Mouse (Mus musculus) CH12.LX (cell line): ENCODE measurements around the gene Prss12. TPM values are rescaled to one million over a fixed set of nuclear protein-coding genes. Genes with fewer than 3 reads are reported as not detected.

ENCODE experiments used
- DNase-seq: peaks from one replicate; pipeline ENCODE4 v3.0.0-alpha.2; 2013; ENCODE audit errors: extremely low read depth
- H3K27ac ChIP-seq: 2 replicates; pipeline ENCODE4 v1.5.1; 2012; ENCODE audit warnings: low read depth, mild to moderate bottlenecking, control low read depth, moderate library complexity; ENCODE audit not compliant: insufficient read depth
- H3K27me3 ChIP-seq: replicated peaks from 2 replicates; pipeline ENCODE3; 2012; ENCODE audit warnings: inconsistent platforms
- H3K36me3 ChIP-seq, 2 experiments: replicated peaks in 1 of 2; 2 replicates each; pipeline versions ENCODE3 to v1.6.1; 2012; ENCODE audit warnings: inconsistent platforms in 1 of 2, low read length in 1 of 2, mild to moderate bottlenecking in 1 of 2, mixed read lengths in 1 of 2, moderate library complexity in 1 of 2; ENCODE audit not compliant: control insufficient read depth in 1 of 2, insufficient read depth in 1 of 2
- H3K4me1 ChIP-seq, 2 experiments: 2 replicates each; pipeline ENCODE4 v1.6.1; 2012; ENCODE audit warnings: inconsistent platforms in 1 of 2, moderate library complexity in 1 of 2; ENCODE audit not compliant: insufficient read depth in 2 of 2, control insufficient read depth in 1 of 2
- H3K4me2 ChIP-seq: 2 replicates; pipeline ENCODE4 v1.6.1; 2012; ENCODE audit warnings: low read depth, mild to moderate bottlenecking, control low read depth; ENCODE audit not compliant: poor library complexity, insufficient read depth, severe bottlenecking
- H3K4me3 ChIP-seq, 3 experiments: fragments of 150-350 bp in 1 of 3; sonication (generic) in 1 of 3; replicated peaks in 1 of 3; 2 replicates each; pipeline versions ENCODE3 to v1.5.1; 2011 to 2012; ENCODE audit warnings: low read depth in 2 of 3, low read length in 2 of 3, mild to moderate bottlenecking in 2 of 3, moderate library complexity in 2 of 3, control low read depth in 1 of 3, improper control_type of control experiment in 1 of 3, inconsistent platforms in 1 of 3, mixed read lengths in 1 of 3; ENCODE audit not compliant: poor library complexity in 1 of 3
- H3K79me2 ChIP-seq: replicated peaks from 2 replicates; pipeline ENCODE4 v1.6.1; 2012; ENCODE audit warnings: mild to moderate bottlenecking, moderate library complexity; ENCODE audit not compliant: control insufficient read depth, poor library complexity, insufficient read depth, severe bottlenecking; ENCODE audit errors: extremely low read depth
- H3K9ac ChIP-seq: 2 replicates; pipeline ENCODE4 v1.6.1; 2012; ENCODE audit warnings: low read depth, mild to moderate bottlenecking, control low read depth, moderate library complexity; ENCODE audit not compliant: insufficient read depth
- H3K9me3 ChIP-seq: replicated peaks from 2 replicates; pipeline ENCODE3; 2012; ENCODE audit warnings: low read length, inconsistent platforms, mixed read lengths
- BHLHE40 ChIP-seq: IDR thresholded peaks from 2 replicates; pipeline ENCODE4 v1.6.1; 2011; ENCODE audit warnings: mild to moderate bottlenecking, low read depth, low read length, improper control_type of control experiment
- CHD1 ChIP-seq: IDR thresholded peaks from 2 replicates; pipeline ENCODE4 v1.6.1; 2012; ENCODE audit warnings: low read depth, low read length, improper control_type of control experiment, inconsistent platforms
- CHD2 ChIP-seq: IDR thresholded peaks from 2 replicates; pipeline ENCODE4 v1.6.1; 2011; ENCODE audit warnings: low read length, improper control_type of control experiment
- CTCF ChIP-seq, 2 experiments: IDR thresholded peaks in 1 of 2; conservative IDR thresholded peaks in 1 of 2; 2 replicates each; pipeline ENCODE4 v1.5.1; 2011 to 2012; ENCODE audit warnings: low read depth in 2 of 2, low read length in 2 of 2, improper control_type of control experiment in 1 of 2, inconsistent platforms in 1 of 2, mild to moderate bottlenecking in 1 of 2, moderate library complexity in 1 of 2
- EP300 ChIP-seq: IDR thresholded peaks from 2 replicates; pipeline ENCODE4 v1.6.1; 2011; ENCODE audit warnings: low read length, improper control_type of control experiment
- HCFC1 ChIP-seq: IDR thresholded peaks from 2 replicates; pipeline ENCODE4 v1.6.1; 2012; ENCODE audit warnings: low read depth, mild to moderate bottlenecking, inconsistent platforms, low read length, improper control_type of control experiment
- IRF4 ChIP-seq: IDR thresholded peaks from 2 replicates; pipeline ENCODE4 v1.6.1; 2014; ENCODE audit warnings: low read depth, mild to moderate bottlenecking, inconsistent platforms, low read length, improper control_type of control experiment
- JUND ChIP-seq: conservative IDR thresholded peaks from 2 replicates; pipeline ENCODE4 v1.6.1; 2011; ENCODE audit warnings: low read depth, low read length, improper control_type of control experiment
- KAT2A ChIP-seq: IDR thresholded peaks from 2 replicates; pipeline ENCODE4 v1.6.1; 2012; ENCODE audit warnings: low read length, improper control_type of control experiment, inconsistent platforms; ENCODE audit not compliant: insufficient replicate concordance
- MAFK ChIP-seq: IDR thresholded peaks from 2 replicates; pipeline ENCODE4 v1.6.1; 2011; ENCODE audit warnings: low read length, improper control_type of control experiment; ENCODE audit not compliant: insufficient replicate concordance
- MAX ChIP-seq: IDR thresholded peaks from 2 replicates; pipeline ENCODE4 v1.6.1; 2011; ENCODE audit warnings: low read length, improper control_type of control experiment
- MAZ ChIP-seq: IDR thresholded peaks from 2 replicates; pipeline ENCODE4 v1.6.1; 2012; ENCODE audit warnings: low read depth, mild to moderate bottlenecking, inconsistent platforms, low read length, improper control_type of control experiment, moderate library complexity
- MXI1 ChIP-seq: IDR thresholded peaks from 2 replicates; pipeline ENCODE4 v1.6.1; 2011; ENCODE audit warnings: mild to moderate bottlenecking, low read depth, low read length, improper control_type of control experiment
- MYC ChIP-seq: IDR thresholded peaks from 2 replicates; pipeline ENCODE4 v1.6.1; 2011; ENCODE audit warnings: low read depth, mild to moderate bottlenecking, improper control_type of control experiment, low read length
- NRF1 ChIP-seq: IDR thresholded peaks from 2 replicates; pipeline ENCODE4 v1.6.1; 2014; ENCODE audit warnings: low read depth, mild to moderate bottlenecking, inconsistent platforms, low read length, improper control_type of control experiment, moderate library complexity
- POLR2A ChIP-seq: IDR thresholded peaks from 2 replicates; pipeline ENCODE4 v1.6.1; 2011; ENCODE audit warnings: low read depth, mild to moderate bottlenecking, improper control_type of control experiment, low read length
- POLR2AphosphoS2 ChIP-seq: IDR thresholded peaks from 2 replicates; pipeline ENCODE4 v1.6.1; 2011; ENCODE audit warnings: low read depth, low read length, improper control_type of control experiment
- RAD21 ChIP-seq: IDR thresholded peaks from 2 replicates; pipeline ENCODE4 v1.6.1; 2011; ENCODE audit warnings: low read depth, mild to moderate bottlenecking, low read length, improper control_type of control experiment, moderate library complexity
- RCOR1 ChIP-seq: conservative IDR thresholded peaks from 2 replicates; pipeline ENCODE4 v1.6.1; 2012; ENCODE audit warnings: low read depth, mild to moderate bottlenecking, inconsistent platforms, low read length, improper control_type of control experiment
- SIN3A ChIP-seq: IDR thresholded peaks from 2 replicates; pipeline ENCODE4 v1.6.1; 2012; ENCODE audit warnings: low read length, improper control_type of control experiment, inconsistent platforms
- TBP ChIP-seq: conservative IDR thresholded peaks from 2 replicates; pipeline ENCODE4 v1.6.1; 2011; ENCODE audit warnings: low read depth, low read length, improper control_type of control experiment
- TCF12 ChIP-seq: IDR thresholded peaks from 2 replicates; pipeline ENCODE4 v1.6.1; 2014; ENCODE audit warnings: low read depth, mild to moderate bottlenecking, inconsistent platforms, low read length, improper control_type of control experiment
- UBTF ChIP-seq: IDR thresholded peaks from 2 replicates; pipeline ENCODE4 v1.6.1; 2012; ENCODE audit warnings: low read depth, mild to moderate bottlenecking, inconsistent platforms, low read length, improper control_type of control experiment, moderate library complexity
- USF2 ChIP-seq: conservative IDR thresholded peaks from 2 replicates; pipeline ENCODE4 v1.6.1; 2011; ENCODE audit warnings: low read depth, low read length, improper control_type of control experiment
- ZKSCAN1 ChIP-seq: IDR thresholded peaks from 2 replicates; pipeline ENCODE4 v1.6.1; 2012; ENCODE audit warnings: low read depth, inconsistent platforms, low read length, improper control_type of control experiment, borderline replicate concordance
- ZMIZ1 ChIP-seq: IDR thresholded peaks from 2 replicates; pipeline ENCODE4 v1.6.1; 2012; ENCODE audit warnings: low read depth, mild to moderate bottlenecking, inconsistent platforms, low read length, improper control_type of control experiment
- ZNF384 ChIP-seq: IDR thresholded peaks from 2 replicates; pipeline ENCODE4 v1.6.1; 2012; ENCODE audit warnings: low read depth, low read length, improper control_type of control experiment, inconsistent platforms
- dilution Hi-C: fragments of 300-500 bp; cut with MboI; formaldehyde crosslinking; loops from 2 replicates; pipeline ENCODE4 v1.14.3; 2020; ENCODE audit warnings: low sequenced_read_pairs; ENCODE audit not compliant: extremely low pct_unique_long_range_greater_than_20kb, extremely low pct_ligation_motif_present
- in situ Hi-C: fragments of 300-500 bp; cut with MboI; formaldehyde crosslinking; loops from 3 replicates; pipeline ENCODE4 v1.14.3; 2019; ENCODE audit warnings: low sequenced_read_pairs, low pct_ligation_motif_present, low pct_unique_long_range_greater_than_20kb, mixed read lengths
- polyA plus RNA-seq: library from polyadenylated mRNA; unstranded; fragments of >175 nt; gene quantifications from 2 replicates; pipeline ENCODE4 v1.2.1, GENCODE M21; 2012; ENCODE audit warnings: low read depth; ENCODE audit not compliant: insufficient read length
- total RNA-seq, 2 experiments: library from RNA; depleted of rRNA; stranded (reverse); fragments of 300-350 nt in 1 of 2; fragments of >200 nt in 1 of 2; gene quantifications; 2 replicates each; pipeline ENCODE4 v1.2.3; 2012 to 2014

Prss12 gene
- total and polyA plus RNA-seq, 3 experiments: 0.13 TPM; not detected in 2

- H3K4me3 ChIP-seq: peak overlapping the region; percentile 72 to 79 (median 78)
Observed at GRCm38 (mm10) chr3:123506699-123507662, 60.3 kb downstream of the Prss12 start.

GRCm38 (mm10) chr3:123507663-123508055, 60.9 kb downstream of the Prss12 start:
- peak overlapping the region; percentile 32; the same call in 1 of the 2 replicates for H3K4me2 ChIP-seq
- no peaks in the 10 kb centered on the region for H3K9me3 ChIP-seq
- no peaks in the 10 kb centered on the region for H3K27me3 ChIP-seq
- in situ Hi-C loops: loop anchor here (10.0 to 25.0 kb wide), 2 partner anchors 343 to 1080 kb away; partner anchors contain the start of gene 1700003H04Rik
- H3K36me3 ChIP-seq: peaks cover 11 to 36% of the 10 kb centered on the region in 2 experiments
- no peak for DNase-seq
- H3K4me1 ChIP-seq: peaks cover 5 to 27% of the 10 kb centered on the region in 2 experiments; a peak in 3 of 4 replicates
- dilution Hi-C loops: no loop called here
- peak overlapping the region; percentile 64 for H3K27ac ChIP-seq
- peak overlapping the region; percentile 100 for H3K9ac ChIP-seq
- H3K4me3 ChIP-seq: peak overlapping the region; percentile 72 to 79 (median 78)
- peaks cover 13% of the 10 kb centered on the region for H3K79me2 ChIP-seq
- no peak for TF ChIP-seq UBTF
- no peak for TF ChIP-seq NRF1
- 0 out of 2 replicates have a peak, but pooled peaks have one; percentile 90 for TF ChIP-seq CHD1

More at GRCm38 (mm10) chr3:123506699-123507662, 60.3 kb downstream of the Prss12 start:
- Histone ChIP-seq H3K9ac (peak overlapping the region; percentile 100), H3K79me2 (peaks cover 13% of the 10 kb centered on the region), H3K4me2 (peak overlapping the region; percentile 87), H3K36me3 (peaks cover 11 to 36% of the 10 kb centered on the region in 2 experiments), H3K4me1 (peaks cover 5 to 27% of the 10 kb centered on the region in 2 experiments; a peak in 3 of 4 replicates), H3K27me3 (no peaks in the 10 kb centered on the region), H3K27ac (peak overlapping the region; percentile 9; the same call in 1 of the 2 replicates), H3K9me3 (no peaks in the 10 kb centered on the region)
- in situ Hi-C loops (loop anchor here (10.0 to 25.0 kb wide), 2 partner anchors 342 to 1080 kb away; partner anchors contain the start of gene 1700003H04Rik), dilution Hi-C loops (no loop called here)
- peak; percentile 45 for DNase-seq
- TF ChIP-seq RCOR1 (peak; percentile 74; the same call in 1 of the 2 replicates), MYC (peak; percentile 32; the same call in 1 of the 2 replicates), SIN3A (peak; percentile 80), ZNF384 (peak; percentile 38; the same call in 1 of the 2 replicates), MAX (peak; percentile 50; the same call in 1 of the 2 replicates), CTCF (conservative IDR thresholded peaks at IDR 0.05 in 1 of 2, IDR thresholded peaks at IDR 0.05 in 1 of 2; ENCODE audit: low read depth in 2 of 2, low read length in 2 of 2) (peak; percentile 9 to 54; a peak in 2 of 4 replicates), POLR2AphosphoS2 (peak; percentile 88), EP300 (peak; percentile 33; the same call in 1 of the 2 replicates), IRF4 (no peak), TBP (0 out of 2 replicates have a peak, but pooled peaks have one; percentile 27), ZKSCAN1 (no peak), BHLHE40 (no peak), ZMIZ1 (no peak; the same call in none of the 2 replicates), CHD2 (peak; percentile 43; the same call in 1 of the 2 replicates), HCFC1 (no peak), UBTF (no peak), RAD21 (no peak; the same call in 1 of the 2 replicates), KAT2A (0 out of 2 replicates have a peak, but pooled peaks have one; percentile 54), MAFK (0 out of 2 replicates have a peak, but pooled peaks have one; percentile 20), TCF12 (no peak), USF2 (no peak; the same call in 1 of the 2 replicates), MAZ (no peak), MXI1 (peak; percentile 32; the same call in 1 of the 2 replicates), CHD1 (no peak), POLR2A (peak; percentile 37; the same call in 1 of the 2 replicates), JUND (0 out of 2 replicates have a peak, but pooled peaks have one; percentile 29)
